ENCODE assay signal across 26 mouse cellular contexts in genomic region chr12:85510013-85510412, GRCm38 (mm10).
"Had no signal": no experiment of that assay in that cellular context is flagged by ENCODE, and none has a peak within 500 bp of the region (broad histone marks: within the 10 kb centered on the region; RNA-seq: fewer than 3 reads in every experiment).

No protein-coding gene starts in this region.

- ATAC-seq: hindbrain, postnatal 0 days; intestine, postnatal 0 days; liver, embryonic 12.5 days had no signal

- H3K4me2 ChIP-seq: heart, embryonic 11.5 days; heart, embryonic 13.5 days; heart, embryonic 15.5 days; hindbrain, embryonic 13.5 days; hindbrain, embryonic 15.5 days; limb, embryonic 13.5 days; limb, embryonic 15.5 days; liver, embryonic 12.5 days had no signal

- H3K4me3 ChIP-seq: gastrocnemius, adult 2 months; heart, embryonic 13.5 days; heart, embryonic 15.5 days; hindbrain, embryonic 13.5 days; hindbrain, embryonic 15.5 days; layer of hippocampus, adult 2 months; limb, embryonic 13.5 days; limb, embryonic 15.5 days; liver, embryonic 12.5 days had no signal

- H3K4me1 ChIP-seq: heart, embryonic 13.5 days; heart, embryonic 15.5 days; hindbrain, embryonic 13.5 days; hindbrain, embryonic 15.5 days; liver, embryonic 12.5 days had no signal

- H3K27me3 ChIP-seq: heart, embryonic 13.5 days; heart, embryonic 15.5 days; hindbrain, embryonic 13.5 days; hindbrain, embryonic 15.5 days; limb, embryonic 13.5 days; limb, embryonic 15.5 days had no signal

- H3K9ac ChIP-seq: heart, embryonic 13.5 days; heart, embryonic 15.5 days; hindbrain, embryonic 13.5 days; hindbrain, embryonic 15.5 days; limb, embryonic 13.5 days; limb, embryonic 15.5 days; liver, embryonic 12.5 days; liver, embryonic 14.5 days had no signal

- H3K9me3 ChIP-seq: hindbrain, embryonic 15.5 days; limb, embryonic 15.5 days had no signal

- H3K27ac ChIP-seq: gastrocnemius, adult 2 months; heart, embryonic 13.5 days; heart, embryonic 15.5 days; hindbrain, embryonic 13.5 days; hindbrain, embryonic 15.5 days; hindbrain, postnatal 0 days; layer of hippocampus, adult 2 months; limb, embryonic 13.5 days; limb, embryonic 15.5 days; liver, embryonic 12.5 days; liver, embryonic 14.5 days had no signal

- DNase-seq: gastrocnemius, adult 2 months; gastrocnemius, postnatal 10 days; gastrocnemius, postnatal 25 days; heart, adult 18-20 months; heart, postnatal 14 days; heart, postnatal 36 days; kidney, adult 18-20 months; kidney, adult 8-10 months; kidney, postnatal 10 days; kidney, postnatal 25 days; kidney, postnatal 4 days; layer of hippocampus, adult 9-11 months; layer of hippocampus, postnatal 36 days; left cerebral cortex, postnatal 4 days had no signal

- H3K36me3 ChIP-seq: heart, embryonic 13.5 days; heart, embryonic 15.5 days; hindbrain, embryonic 13.5 days; limb, embryonic 13.5 days; limb, embryonic 15.5 days; liver, embryonic 12.5 days had no signal
